Mouse (Mus musculus): Measurements from ENCODE around the gene Isy1. TPM values are rescaled to one million over a fixed set of nuclear protein-coding genes. Genes with fewer than 3 reads are reported as not detected.
A peak's percentile ranks its signal among the peaks of the same experiment; 100 is the strongest.

The Isy1 gene
- polyA plus RNA-seq, 1 experiment from 2014 or later = 69.1 TPM

DNA sequence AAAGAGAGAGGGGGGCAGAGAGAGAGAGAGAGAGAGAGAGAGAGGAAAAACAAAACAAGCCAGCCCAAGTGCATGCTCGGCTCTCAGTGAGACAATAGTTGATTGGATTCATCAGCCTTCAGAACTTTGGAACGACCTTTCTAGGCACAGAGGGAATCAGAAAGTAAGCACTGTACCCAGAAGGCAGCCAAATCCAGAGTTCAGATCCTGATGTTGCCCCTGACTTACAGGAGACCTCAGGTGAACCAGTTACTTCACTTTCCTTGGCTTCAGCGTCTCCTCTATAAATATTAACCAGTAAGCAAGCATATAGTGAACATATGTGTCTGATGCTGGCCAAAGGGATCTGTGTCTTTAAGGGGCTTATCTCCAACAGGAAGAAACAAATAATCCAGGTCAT lies 30.1 kb downstream of the Isy1 start:
- Histone ChIP-seq H3K27me3 (ENCODE audit: low read depth, poor library complexity, severe bottlenecking) (peaks cover 24% of the 10 kb centered on the region), H3K4me3 (no peak overlapping the region), H3K36me3 (peaks cover 6% of the 10 kb centered on the region), H3K4me1 (peaks cover 31% of the 10 kb centered on the region), H3K27ac (replicated peaks) (no peak overlapping the region), H3K9me3 (replicated peaks) (no peaks in the 10 kb centered on the region)
- WGBS = 75% methylated on average over 3 of the region's 3 CpGs
- DNase-seq (ENCODE audit: low spot score) = no peak

DNA sequence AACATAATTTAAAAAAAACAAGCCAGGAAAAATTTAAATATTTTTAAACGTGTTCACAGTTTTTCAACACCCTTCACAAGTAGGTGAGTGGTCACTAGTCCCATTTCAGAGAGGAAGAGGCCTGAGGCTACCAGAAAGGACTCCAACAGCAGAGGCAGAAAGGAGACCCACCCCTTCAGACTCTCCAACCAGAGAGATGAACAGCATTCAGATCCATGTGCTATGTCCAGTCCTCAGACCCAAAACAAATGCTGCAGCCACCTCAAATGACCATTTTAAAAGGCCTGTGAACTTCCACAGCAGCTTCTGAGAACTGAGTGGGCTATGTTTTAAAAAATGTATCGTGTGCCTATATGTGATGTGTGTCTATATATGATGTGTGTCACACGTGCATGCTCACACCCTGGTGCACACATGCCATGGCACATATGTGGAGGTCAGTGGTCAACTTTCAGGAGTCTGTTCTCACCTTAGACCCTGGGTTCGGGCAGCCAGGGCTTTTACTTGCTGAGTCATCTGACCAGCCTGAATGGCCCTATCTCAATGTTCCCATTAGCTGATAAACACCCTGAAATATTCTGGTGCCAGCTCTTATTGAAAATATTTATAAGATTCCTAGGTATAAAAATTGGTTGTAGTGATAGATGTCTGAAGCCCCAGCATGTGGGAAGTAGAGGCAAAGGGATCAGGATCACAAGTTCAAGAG lies 30.7 kb downstream of the Isy1 start:
- WGBS = 88% methylated on average over 4 of the region's 4 CpGs
- Histone ChIP-seq H3K36me3 (peaks cover under 1% of the 10 kb centered on the region; the same call in 1 of the 2 replicates), H3K27ac (replicated peaks) (no peak overlapping the region), H3K27me3 (ENCODE audit: low read depth, poor library complexity, severe bottlenecking) (peaks cover 18% of the 10 kb centered on the region), H3K4me3 (no peak overlapping the region), H3K4me1 (peaks cover 31% of the 10 kb centered on the region), H3K9me3 (replicated peaks) (no peaks in the 10 kb centered on the region)
- DNase-seq (ENCODE audit: low spot score) = no peak

DNA sequence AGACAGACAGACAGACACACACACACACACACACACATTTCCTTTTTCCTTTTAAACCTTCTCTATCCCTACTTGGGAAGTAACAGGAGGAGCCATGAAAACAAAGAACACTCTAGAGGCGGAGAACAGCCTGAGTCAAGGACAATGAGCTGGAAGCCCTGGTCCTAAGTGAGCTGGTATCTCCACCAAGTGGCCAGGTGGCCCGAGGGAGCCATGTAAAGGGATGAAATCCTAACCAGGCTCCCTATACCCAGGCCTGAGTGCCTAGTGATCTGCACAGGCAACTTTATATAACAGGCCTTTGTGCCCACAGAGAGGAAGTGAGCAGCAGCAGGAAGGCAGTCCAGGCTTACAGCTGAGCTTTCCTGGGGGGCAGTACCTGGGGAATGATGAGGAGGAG lies 31.7 kb downstream of the Isy1 start:
- Histone ChIP-seq H3K27ac (replicated peaks) (no peak overlapping the region), H3K4me3 (no peak overlapping the region), H3K36me3 (peaks cover 3% of the 10 kb centered on the region; the same call in 1 of the 2 replicates), H3K27me3 (ENCODE audit: low read depth, poor library complexity, severe bottlenecking) (peaks cover 15% of the 10 kb centered on the region), H3K4me1 (peaks cover 22% of the 10 kb centered on the region), H3K9me3 (replicated peaks) (no peaks in the 10 kb centered on the region)
- WGBS = 57% methylated on average over 2 of the region's 2 CpGs
- no peak for DNase-seq (ENCODE audit: low spot score)

- peaks cover 3% of the 10 kb centered on the region; the same call in 1 of the 2 replicates for H3K36me3 ChIP-seq
- H3K27ac ChIP-seq (replicated peaks) = no peak overlapping the region
- peaks cover 15% of the 10 kb centered on the region for H3K27me3 ChIP-seq (ENCODE audit: low read depth, poor library complexity, severe bottlenecking)
- no peak for DNase-seq (ENCODE audit: low spot score)
- H3K4me3 ChIP-seq = no peak overlapping the region
- WGBS = 82% methylated on average over 2 of the region's 2 CpGs
- peaks cover 14% of the 10 kb centered on the region for H3K4me1 ChIP-seq
- H3K9me3 ChIP-seq (replicated peaks) = no peaks in the 10 kb centered on the region
These were observed 32.6 kb downstream of the Isy1 start for GRCm38 (mm10) chr6:87806028-87806427.

DNA sequence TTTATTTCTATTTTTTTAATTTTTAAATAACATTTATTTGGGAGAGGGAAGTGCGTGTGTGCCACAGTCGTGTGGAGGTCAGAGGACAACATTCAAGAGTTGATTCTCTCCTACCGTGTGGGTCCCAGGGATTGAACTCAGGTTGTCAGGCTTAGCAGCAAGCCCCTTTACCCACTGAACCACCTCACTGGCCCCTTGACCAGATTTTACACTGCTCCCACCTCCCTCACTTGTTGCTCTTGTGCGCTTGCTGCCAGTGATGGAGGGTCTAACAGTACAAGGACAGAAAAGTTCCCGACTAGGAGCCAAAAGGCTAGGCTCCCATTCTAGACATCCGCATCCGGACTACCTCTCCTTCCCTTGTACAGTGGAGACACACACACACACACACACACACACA lies 33.1 kb downstream of the Isy1 start:
- DNase-seq (ENCODE audit: low spot score) = no peak
- Histone ChIP-seq H3K9me3 (replicated peaks) (no peaks in the 10 kb centered on the region), H3K27me3 (ENCODE audit: low read depth, poor library complexity, severe bottlenecking) (peaks cover 13% of the 10 kb centered on the region), H3K36me3 (peaks cover 3% of the 10 kb centered on the region; the same call in 1 of the 2 replicates), H3K4me3 (no peak overlapping the region), H3K4me1 (peaks cover 9% of the 10 kb centered on the region), H3K27ac (replicated peaks) (no peak overlapping the region)
- 88% methylated on average over 7 of the region's 7 CpGs for WGBS

- peaks cover 4% of the 10 kb centered on the region; the same call in 1 of the 2 replicates for H3K4me1 ChIP-seq
- H3K9me3 ChIP-seq (replicated peaks) = no peaks in the 10 kb centered on the region
- no peak overlapping the region for H3K27ac ChIP-seq (replicated peaks)
- H3K4me3 ChIP-seq = no peak overlapping the region
- H3K27me3 ChIP-seq (ENCODE audit: low read depth, poor library complexity, severe bottlenecking) = peaks cover 7% of the 10 kb centered on the region
- H3K36me3 ChIP-seq = peaks cover 3% of the 10 kb centered on the region; the same call in 1 of the 2 replicates
- no peak for DNase-seq (ENCODE audit: low spot score)
- whole genome bisulfite sequencing = 83% methylated on average over 7 of the region's 7 CpGs
These were observed 33.7 kb downstream of the Isy1 start for GRCm38 (mm10) chr6:87804886-87805285.

- no peak for DNase-seq (ENCODE audit: low spot score)
- peaks cover 3% of the 10 kb centered on the region; the same call in 1 of the 2 replicates for H3K36me3 ChIP-seq
- H3K27me3 ChIP-seq (ENCODE audit: low read depth, poor library complexity, severe bottlenecking) = no peaks in the 10 kb centered on the region
- no peak overlapping the region for H3K4me3 ChIP-seq
- H3K27ac ChIP-seq (replicated peaks) = no peak overlapping the region
- no peaks in the 10 kb centered on the region for H3K9me3 ChIP-seq (replicated peaks)
- 87% methylated on average over 1 of the region's 1 CpGs for WGBS
- H3K4me1 ChIP-seq = no peaks in the 10 kb centered on the region
These were observed 34.6 kb downstream of the Isy1 start for GRCm38 (mm10) chr6:87804036-87804435.

GRCm38 (mm10) chr6:87802462-87802861 lies 36.1 kb downstream of the Isy1 start:
- Histone ChIP-seq H3K27me3 (ENCODE audit: low read depth, poor library complexity, severe bottlenecking) (no peaks in the 10 kb centered on the region), H3K4me3 (no peak overlapping the region), H3K27ac (replicated peaks) (no peak overlapping the region), H3K36me3 (peaks cover 3% of the 10 kb centered on the region; the same call in 1 of the 2 replicates), H3K9me3 (replicated peaks) (no peaks in the 10 kb centered on the region), H3K4me1 (no peaks in the 10 kb centered on the region; the same call in 1 of the 2 replicates)
- DNase-seq (ENCODE audit: low spot score) = no peak
- 80% methylated on average over 7 of the region's 7 CpGs for WGBS

DNA sequence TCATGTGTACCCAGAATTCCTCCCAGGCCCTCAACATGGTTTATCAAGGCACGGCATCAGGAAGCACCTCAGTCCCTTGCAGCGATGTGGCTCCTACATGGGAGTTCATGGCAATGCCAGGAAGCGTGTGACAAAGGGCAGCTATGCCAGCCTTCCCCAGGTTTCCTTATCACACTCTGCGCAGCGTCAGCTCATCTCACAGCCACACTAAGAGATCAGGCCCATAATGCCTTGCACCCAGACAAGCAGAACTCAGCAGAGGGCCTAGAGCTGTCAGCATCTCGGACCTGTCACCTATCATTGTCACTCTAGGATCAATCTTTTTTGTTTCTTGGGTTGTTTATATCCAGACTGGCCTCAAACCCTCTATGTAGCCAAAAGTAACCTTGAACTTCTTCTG lies 39.0 kb downstream of the Isy1 start:
- H3K9me3 ChIP-seq (replicated peaks) = no peaks in the 10 kb centered on the region
- no peak overlapping the region for H3K4me3 ChIP-seq
- 93% methylated on average over 6 of the region's 6 CpGs for WGBS
- no peak overlapping the region for H3K27ac ChIP-seq (replicated peaks)
- no peak for DNase-seq (ENCODE audit: low spot score)
- H3K27me3 ChIP-seq (ENCODE audit: low read depth, poor library complexity, severe bottlenecking) = no peaks in the 10 kb centered on the region
- peaks cover 13% of the 10 kb centered on the region for H3K4me1 ChIP-seq
- 0 out of 2 replicates have a peak, but pooled peaks cover 3% of the 10 kb centered on the region for H3K36me3 ChIP-seq

- 62% methylated on average over 2 of the region's 2 CpGs for WGBS
- H3K36me3 ChIP-seq = peaks cover 14% of the 10 kb centered on the region
- H3K4me3 ChIP-seq = no peak overlapping the region
- DNase-seq (ENCODE audit: low spot score) = no peak
- H3K4me1 ChIP-seq = peaks cover 13% of the 10 kb centered on the region
- H3K27ac ChIP-seq (replicated peaks) = no peak overlapping the region
- no peaks in the 10 kb centered on the region for H3K9me3 ChIP-seq (replicated peaks)
- no peaks in the 10 kb centered on the region for H3K27me3 ChIP-seq (ENCODE audit: low read depth, poor library complexity, severe bottlenecking)
These were observed 41.3 kb downstream of the Isy1 start for GRCm38 (mm10) chr6:87797321-87797720.

- Histone ChIP-seq H3K4me1 (peaks cover 13% of the 10 kb centered on the region), H3K4me3 (no peak overlapping the region), H3K36me3 (peaks cover 19% of the 10 kb centered on the region), H3K27me3 (ENCODE audit: low read depth, poor library complexity, severe bottlenecking) (no peaks in the 10 kb centered on the region), H3K27ac (replicated peaks) (peak overlapping the region; percentile 38; the same call in 1 of the 2 replicates), H3K9me3 (replicated peaks) (no peaks in the 10 kb centered on the region)
- no peak for DNase-seq (ENCODE audit: low spot score)
- 93% methylated on average over 6 of the region's 6 CpGs for WGBS
These were observed 42.2 kb downstream of the Isy1 start for GRCm38 (mm10) chr6:87796251-87796880.

GRCm38 (mm10) chr6:87795385-87796150 lies 43.0 kb downstream of the Isy1 start:
- no peak for DNase-seq (ENCODE audit: low spot score)

More at GRCm38 (mm10) chr6:87795385-87796150, 43.0 kb downstream of the Isy1 start:
- H3K36me3 ChIP-seq = peaks cover 26% of the 10 kb centered on the region
- peaks cover 13% of the 10 kb centered on the region for H3K4me1 ChIP-seq
- WGBS = 65% methylated on average over 6 of the region's 6 CpGs
- peak overlapping the region; percentile 42; the same call in 1 of the 2 replicates for H3K27ac ChIP-seq (replicated peaks)
- no peaks in the 10 kb centered on the region for H3K27me3 ChIP-seq (ENCODE audit: low read depth, poor library complexity, severe bottlenecking)
- H3K4me3 ChIP-seq = no peak overlapping the region
- no peaks in the 10 kb centered on the region for H3K9me3 ChIP-seq (replicated peaks)
